Mouse (Mus musculus) forebrain, embryonic 11.5 days (tissue): ENCODE measurements around the gene Gpr152. TPM values are rescaled to one million over a fixed set of nuclear protein-coding genes. Genes with fewer than 3 reads are reported as not detected.

Experiments
- ATAC-seq: fragments of 200-750 bp; cut with Nextera tagmentation; replicated peaks from 2 replicates; pipeline ENCODE4 v1.8.0; 2017; ENCODE audit warnings: moderate TSS enrichment; ENCODE audit not compliant: low FRiP score
- DNase-seq: peaks from one replicate; pipeline ENCODE4 v3.0.0-alpha.2; 2017; ENCODE audit warnings: low spot score
- H3K27ac ChIP-seq: fragments of 300-500 bp; sonication (generic); 2 replicates; pipeline ENCODE4 v1.5.1; 2014; ENCODE audit warnings: low read depth, low read length
- H3K27me3 ChIP-seq: fragments of 300-500 bp; sonication (generic); 2 replicates; pipeline ENCODE4 v1.6.1; 2014; ENCODE audit warnings: mild to moderate bottlenecking, low read length, mixed read lengths; ENCODE audit not compliant: control insufficient read depth, insufficient read depth
- H3K36me3 ChIP-seq: fragments of 300-500 bp; sonication (generic); 2 replicates; pipeline ENCODE4 v1.6.1; 2014; ENCODE audit warnings: mild to moderate bottlenecking, low read length, moderate library complexity, mixed read lengths; ENCODE audit not compliant: control insufficient read depth, insufficient read depth
- H3K4me1 ChIP-seq: fragments of 300-500 bp; sonication (generic); replicated peaks from 2 replicates; pipeline ENCODE4 v1.6.1; 2014; ENCODE audit warnings: low read length, mixed read lengths; ENCODE audit not compliant: control insufficient read depth, insufficient read depth
- H3K4me2 ChIP-seq: fragments of 300-500 bp; sonication (generic); 2 replicates; pipeline ENCODE4 v1.6.1; 2014; ENCODE audit warnings: low read depth, mild to moderate bottlenecking, low read length, moderate library complexity, mixed read lengths; ENCODE audit not compliant: severe bottlenecking
- H3K4me3 ChIP-seq: fragments of 300-500 bp; sonication (generic); 2 replicates; pipeline ENCODE4 v1.5.1; 2014; ENCODE audit warnings: low read depth, low read length
- H3K9ac ChIP-seq: fragments of 300-500 bp; sonication (generic); 2 replicates; pipeline ENCODE4 v1.6.1; 2014; ENCODE audit warnings: low read length
- H3K9me3 ChIP-seq: fragments of 300-500 bp; sonication (generic); 2 replicates; pipeline ENCODE4 v1.6.1; 2016; ENCODE audit warnings: low read length, mixed read lengths; ENCODE audit not compliant: control insufficient read depth
- WGBS: fragments of 180-500 bp; shearing (Covaris S2); extraction: QIAGEN DNeasy Blood & Tissue Kit; methylation state at CpG from one replicate; pipeline ENCODE4 v1.1.7; 2014; 5-methylcytosine and 5-hydroxymethylcytosine counted together
- polyA plus RNA-seq: library from polyadenylated mRNA; unstranded; fragments of >200 nt; fragmentation: Nextera tagmentation; extraction: Ambion mirVana; gene quantifications from 2 replicates; pipeline ENCODE4 v1.2.1, GENCODE M21; 2014

The Gpr152 gene
- polyA plus RNA-seq, 1 experiment from 2014 or later = not detected

DNA sequence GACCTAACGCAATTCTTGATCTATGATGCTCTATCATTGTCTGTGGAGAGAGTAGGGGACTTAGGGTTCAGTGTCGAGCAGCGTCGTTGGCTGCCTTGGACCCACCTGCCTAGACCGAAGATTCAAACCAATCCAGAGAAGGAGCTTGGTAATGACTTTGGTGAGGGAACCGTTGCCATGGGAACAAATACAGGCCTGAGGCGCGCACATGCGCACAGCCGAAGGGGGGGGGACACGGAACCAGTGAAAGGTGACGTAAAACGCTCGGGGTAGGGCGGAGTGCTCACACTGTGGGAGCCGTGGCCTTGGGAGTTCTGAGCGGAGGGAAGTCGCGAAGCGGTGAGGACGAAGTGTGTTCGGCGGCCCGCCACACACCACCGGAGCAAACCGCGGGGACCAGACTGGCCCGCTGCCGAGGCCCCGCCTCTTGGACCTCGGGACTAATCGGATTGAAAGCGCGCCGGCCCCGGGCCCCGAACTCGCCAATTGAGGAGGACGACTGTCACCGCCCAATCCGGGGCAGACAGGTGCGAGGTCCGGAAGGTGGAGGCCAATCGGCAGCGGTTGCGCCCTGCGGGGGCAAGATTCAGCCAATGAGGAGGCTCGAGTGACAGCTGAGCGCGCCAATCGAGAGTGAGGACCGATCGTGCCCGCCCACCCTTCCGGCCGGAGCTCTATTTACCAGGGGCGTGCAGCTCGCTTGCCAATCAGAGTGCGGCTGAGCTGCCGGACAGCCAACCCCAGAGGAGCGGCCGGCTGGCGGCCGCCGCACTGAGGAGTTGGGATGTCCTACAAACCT is 42.7 kb upstream of the Gpr152 start, which contains the start of gene Cdk2ap2:
Gene Cdk2ap2, plus strand, starts transcription at position 541 of the 799 bp plus-strand sequence.
- under 1% methylated on average over 65 of the region's 65 CpGs for WGBS
- peak; percentile 100 for DNase-seq
- peaks cover 24% of the 10 kb centered on the region for H3K4me1 ChIP-seq

DNA sequence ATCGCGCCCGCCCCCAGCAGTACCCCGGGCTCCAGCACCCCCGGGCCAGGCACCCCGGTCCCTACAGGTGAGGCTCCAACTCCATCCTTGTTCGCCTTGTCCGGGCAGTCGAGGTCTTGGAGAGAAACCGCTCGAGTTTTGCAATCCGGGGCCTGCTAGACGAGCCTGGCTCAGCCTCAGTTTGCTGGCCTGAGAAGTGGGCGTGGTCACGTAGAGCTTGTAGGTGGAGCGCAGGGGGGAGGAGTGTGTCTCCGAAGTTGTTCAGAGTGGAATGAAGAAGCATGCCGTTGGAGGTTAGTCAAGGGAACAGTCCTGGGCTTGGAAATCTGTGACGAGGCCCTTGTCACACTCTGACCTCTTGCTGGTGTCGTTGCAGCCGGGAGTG is 42.2 kb upstream of the Gpr152 start:
- H3K4me3 ChIP-seq = peak overlapping the region; percentile 53
- peaks cover 9% of the 10 kb centered on the region; the same call in 1 of the 2 replicates for H3K27me3 ChIP-seq
- no peaks in the 10 kb centered on the region for H3K9me3 ChIP-seq
- peaks cover 24% of the 10 kb centered on the region for H3K4me1 ChIP-seq
- DNase-seq (no peak), ATAC-seq (no peak)
- H3K4me2 ChIP-seq = peak overlapping the region; percentile 59
- H3K36me3 ChIP-seq = no peaks in the 10 kb centered on the region
- under 1% methylated on average over 21 of the region's 21 CpGs for WGBS
- H3K27ac ChIP-seq = peak overlapping the region; percentile 71
- H3K9ac ChIP-seq = peak overlapping the region; percentile 61; the same call in 1 of the 2 replicates

More for the DNA sequence above, 42.7 kb upstream of the Gpr152 start, which contains the start of gene Cdk2ap2:
- Histone ChIP-seq H3K36me3 (no peaks in the 10 kb centered on the region), H3K9me3 (no peaks in the 10 kb centered on the region), H3K27me3 (peaks cover 9% of the 10 kb centered on the region; the same call in 1 of the 2 replicates), H3K27ac (peak within 1 kb of the TSS; percentile 75), H3K4me3 (peak within 1 kb of the TSS; percentile 53), H3K4me2 (peak within 1 kb of the TSS; percentile 59), H3K9ac (peak within 1 kb of the TSS; percentile 62)
- peak; percentile 93 for ATAC-seq

DNA sequence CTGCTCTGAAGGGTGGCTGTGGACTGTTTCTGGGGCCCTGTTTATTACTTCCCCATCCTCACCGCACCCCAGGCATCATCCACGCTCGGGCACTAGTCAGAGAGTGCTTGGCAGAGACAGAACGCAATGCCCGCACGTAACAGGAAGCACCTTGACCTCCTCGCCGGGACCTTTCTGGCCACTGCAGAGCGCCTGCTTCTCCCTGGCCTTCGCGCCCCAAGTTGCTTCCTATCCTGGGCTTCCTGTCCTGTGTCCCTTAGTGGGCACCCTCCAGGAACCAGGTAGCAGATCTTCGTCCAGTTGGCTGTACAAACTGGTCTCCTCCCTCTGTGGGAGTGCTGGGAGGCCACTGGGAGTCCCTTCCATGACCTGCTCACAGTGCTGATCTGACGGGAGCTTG is 41.2 kb upstream of the Gpr152 start:
- no peak for DNase-seq
- Histone ChIP-seq H3K36me3 (no peaks in the 10 kb centered on the region), H3K4me3 (no peak overlapping the region), H3K9me3 (no peaks in the 10 kb centered on the region), H3K27ac (no peak overlapping the region), H3K4me1 (peaks cover 24% of the 10 kb centered on the region), H3K27me3 (peaks cover 9% of the 10 kb centered on the region; the same call in 1 of the 2 replicates), H3K4me2 (no peak overlapping the region), H3K9ac (no peak overlapping the region)
- WGBS = 91% methylated on average over 13 of the region's 13 CpGs
- no peak for ATAC-seq

DNA sequence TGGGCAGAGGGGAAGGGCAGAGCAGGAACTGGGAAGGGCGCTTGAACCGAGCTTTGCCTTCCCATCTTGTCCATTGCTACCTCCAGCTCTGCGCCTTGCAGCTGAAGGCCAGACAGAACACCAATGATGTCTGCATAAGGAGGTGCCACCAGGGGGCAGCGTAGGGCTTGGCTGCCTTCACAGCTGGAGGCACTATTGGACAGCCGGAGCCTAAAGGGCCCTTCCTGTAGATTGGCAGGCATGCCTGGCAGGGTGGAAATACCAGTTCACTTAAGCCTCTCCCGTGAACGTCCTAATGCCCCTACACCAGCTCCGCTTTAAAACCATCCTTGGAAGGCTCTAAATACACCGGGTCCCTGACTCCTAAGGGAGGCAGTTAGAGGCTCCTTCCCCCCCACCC is 40.5 kb upstream of the Gpr152 start:
- 11% methylated on average over 9 of the region's 9 CpGs for WGBS
- DNase-seq (peak; percentile 92), ATAC-seq (no peak)
- Histone ChIP-seq H3K9ac (no peak overlapping the region), H3K4me3 (no peak overlapping the region), H3K27ac (no peak overlapping the region), H3K27me3 (peaks cover 9% of the 10 kb centered on the region; the same call in 1 of the 2 replicates), H3K4me1 (peaks cover 24% of the 10 kb centered on the region), H3K36me3 (no peaks in the 10 kb centered on the region), H3K9me3 (no peaks in the 10 kb centered on the region), H3K4me2 (peak overlapping the region; percentile 95; the same call in 1 of the 2 replicates)

DNA sequence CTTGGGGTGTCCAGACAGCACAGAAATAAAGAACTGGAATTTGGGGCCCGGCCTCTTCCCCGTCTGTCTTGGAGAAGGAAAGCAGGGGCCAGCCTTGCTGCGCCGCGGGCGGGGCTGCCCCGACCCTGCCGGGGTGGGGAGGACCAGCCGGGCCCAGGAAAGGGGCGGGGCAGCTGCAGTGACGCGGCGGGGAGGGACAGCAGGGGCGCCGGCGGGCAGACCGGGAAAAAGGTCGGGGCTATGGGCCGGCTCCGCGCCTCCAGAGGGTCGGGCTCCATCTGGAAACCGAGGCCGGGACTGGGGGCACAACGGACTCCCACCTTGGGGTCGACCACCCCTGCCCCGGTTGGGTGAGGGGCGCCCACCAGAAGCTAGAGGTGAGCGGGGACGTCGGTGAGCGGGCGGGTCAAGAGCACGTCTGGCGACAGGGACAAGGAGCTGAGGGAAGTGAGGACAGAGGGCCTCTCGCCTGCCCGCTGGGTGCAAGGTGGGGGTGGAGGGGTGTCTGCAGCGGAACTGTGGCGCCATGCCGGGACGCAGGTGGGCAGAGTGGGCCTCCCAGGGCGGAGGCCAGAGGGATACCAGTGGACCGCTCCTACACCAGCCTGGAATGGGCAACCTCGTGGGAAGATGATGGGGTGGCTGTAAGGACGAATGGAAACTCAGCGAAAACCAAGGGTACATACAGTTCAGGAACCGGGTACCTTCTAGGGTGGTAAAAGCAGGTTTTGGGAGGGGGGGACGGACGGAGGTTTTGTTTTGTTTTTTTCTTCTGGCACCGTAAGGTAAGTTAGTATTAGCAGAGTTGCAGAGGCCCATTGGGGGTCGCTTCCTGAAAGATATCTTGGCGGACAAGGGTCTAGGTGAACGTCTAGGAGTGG is 39.5 kb upstream of the Gpr152 start, which contains the start of gene Pitpnm1:
Gene Pitpnm1, plus strand, starts transcription at position 162 of the 881 bp plus-strand sequence.
- H3K4me3 ChIP-seq = peak within 1 kb of the TSS; percentile 45
- H3K27me3 ChIP-seq = peaks cover 9% of the 10 kb centered on the region; the same call in 1 of the 2 replicates
- no peaks in the 10 kb centered on the region for H3K36me3 ChIP-seq
- peak within 1 kb of the TSS; percentile 64 for H3K9ac ChIP-seq
- DNase-seq (peak; percentile 80), ATAC-seq (no peak)
- under 1% methylated on average over 50 of the region's 53 CpGs for WGBS
- H3K4me1 ChIP-seq = peaks cover 24% of the 10 kb centered on the region
- no peak within 1 kb of the TSS for H3K27ac ChIP-seq
- H3K4me2 ChIP-seq = peak within 1 kb of the TSS; percentile 95
- H3K9me3 ChIP-seq = no peaks in the 10 kb centered on the region

DNA sequence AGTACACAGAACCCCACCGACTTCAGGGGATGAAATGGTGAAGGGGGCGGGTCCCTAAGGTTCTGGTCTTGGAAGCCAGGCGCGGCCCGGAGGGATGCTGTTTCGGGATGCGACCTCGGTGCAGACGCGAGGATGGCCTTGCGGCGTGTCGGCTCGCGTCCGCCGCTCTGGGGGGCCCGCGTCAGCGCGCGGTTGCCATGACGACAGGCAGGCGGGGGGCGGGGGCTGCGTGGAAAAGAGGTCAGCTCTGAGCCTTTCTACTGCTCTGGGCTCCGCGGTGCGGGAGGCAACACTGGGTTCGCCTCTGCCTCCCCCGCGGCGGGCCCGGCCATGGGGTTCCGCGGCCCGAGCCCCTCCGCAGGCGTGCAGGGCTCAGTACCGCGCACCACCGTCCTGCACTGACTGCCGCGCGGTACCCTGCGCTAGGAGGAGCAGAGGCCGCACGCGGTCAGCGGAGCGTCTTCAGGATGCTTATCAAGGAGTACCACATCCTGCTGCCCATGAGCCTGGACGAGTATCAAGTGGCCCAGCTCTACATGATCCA is 38.8 kb upstream of the Gpr152 start:
- Histone ChIP-seq H3K36me3 (no peaks in the 10 kb centered on the region), H3K9me3 (no peaks in the 10 kb centered on the region), H3K4me1 (peaks cover 24% of the 10 kb centered on the region), H3K4me3 (peak overlapping the region; percentile 45), H3K9ac (peak overlapping the region; percentile 64), H3K27ac (no peak overlapping the region), H3K4me2 (peak overlapping the region; percentile 95), H3K27me3 (peaks cover 9% of the 10 kb centered on the region; the same call in 1 of the 2 replicates)
- under 1% methylated on average over 51 of the region's 52 CpGs for WGBS
- DNase-seq = peak; percentile 81
- no peak for ATAC-seq

DNA sequence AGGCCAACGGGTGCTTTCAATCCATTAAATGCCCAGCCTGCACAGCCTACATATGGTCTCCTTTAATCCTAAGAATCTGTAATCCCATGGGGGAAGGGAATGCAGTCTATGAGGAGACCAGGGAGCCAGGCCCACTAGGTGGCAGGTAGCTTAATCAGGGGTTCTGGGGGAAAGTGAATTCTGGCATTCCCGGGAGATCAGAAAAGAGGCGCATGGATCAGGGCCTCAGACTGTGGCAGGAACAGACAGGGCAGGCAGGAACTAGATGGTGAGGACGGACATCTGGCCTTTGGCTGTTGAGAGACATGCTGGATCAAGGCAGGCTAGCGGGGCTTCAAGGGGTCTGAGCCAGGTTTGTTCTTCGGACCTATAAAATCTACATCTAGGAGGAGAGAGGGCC is 38.1 kb upstream of the Gpr152 start:
- H3K36me3 ChIP-seq = no peaks in the 10 kb centered on the region
- H3K27ac ChIP-seq = no peak overlapping the region
- no peak for DNase-seq

DNA sequence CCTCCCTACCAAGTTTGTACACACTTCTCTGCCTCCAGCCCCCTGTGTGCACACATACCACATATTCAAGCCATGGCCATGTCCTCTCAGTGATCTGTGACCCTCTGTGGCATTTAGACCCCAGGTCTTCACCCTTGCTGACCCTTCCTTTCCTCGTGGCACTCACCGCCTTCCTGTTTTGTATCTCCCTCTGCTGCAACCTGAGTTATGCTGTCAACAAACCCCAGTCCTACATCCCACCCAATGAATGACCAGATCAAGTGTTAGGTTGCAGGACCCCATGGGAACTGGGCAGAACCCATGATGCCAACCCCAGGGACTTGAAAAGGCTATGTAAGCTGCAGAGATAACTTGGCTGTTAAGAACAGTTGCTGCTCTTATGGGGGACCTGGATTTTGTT is 37.5 kb upstream of the Gpr152 start:
- Histone ChIP-seq H3K27me3 (peaks cover 9% of the 10 kb centered on the region; the same call in 1 of the 2 replicates), H3K9ac (no peak overlapping the region), H3K9me3 (no peaks in the 10 kb centered on the region), H3K27ac (no peak overlapping the region), H3K36me3 (no peaks in the 10 kb centered on the region), H3K4me2 (no peak overlapping the region), H3K4me1 (peaks cover 24% of the 10 kb centered on the region), H3K4me3 (no peak overlapping the region)
- no peak for ATAC-seq
- no peak for DNase-seq
- 86% methylated on average over 2 of the region's 2 CpGs for WGBS

More for the DNA sequence above, 38.1 kb upstream of the Gpr152 start:
- H3K9me3 ChIP-seq = no peaks in the 10 kb centered on the region
- H3K9ac ChIP-seq = peak overlapping the region; percentile 64
- no peak for ATAC-seq
- H3K4me1 ChIP-seq = peaks cover 24% of the 10 kb centered on the region
- peak overlapping the region; percentile 45 for H3K4me3 ChIP-seq
- peaks cover 9% of the 10 kb centered on the region; the same call in 1 of the 2 replicates for H3K27me3 ChIP-seq
- peak overlapping the region; percentile 95 for H3K4me2 ChIP-seq
- 48% methylated on average over 6 of the region's 6 CpGs for WGBS
